Mouse (Mus musculus): ENCODE data around the gene Ccdc33. TPM values are rescaled to one million over a fixed set of nuclear protein-coding genes. Genes with fewer than 3 reads are reported as not detected.

Ccdc33 gene
- polyA plus RNA-seq, 1 experiment from 2014 or later: 0.16 TPM

DNA sequence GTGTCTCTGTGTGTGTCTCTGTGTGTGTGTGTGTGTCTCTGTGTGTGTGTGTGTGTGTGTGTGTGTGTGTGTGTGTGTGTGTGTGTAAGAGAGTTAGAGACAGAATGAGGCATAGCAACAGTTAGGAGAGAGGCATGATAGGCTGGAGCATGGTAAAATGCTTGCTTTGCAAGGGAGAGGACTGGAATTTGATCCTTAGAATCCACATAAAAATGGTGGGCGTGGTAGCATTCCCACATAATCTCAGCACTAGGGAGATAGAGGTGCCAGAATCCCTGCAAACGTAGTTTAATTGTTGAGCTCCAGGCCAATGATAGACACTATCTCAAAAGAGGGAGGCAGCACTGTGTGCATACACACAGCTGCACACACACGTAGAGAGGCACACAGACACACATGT is 6.5 kb upstream of the Ccdc33 start:
- no peaks in the 10 kb centered on the region for H3K4me1 ChIP-seq (replicated peaks; ENCODE audit: control insufficient read depth, insufficient read depth, low read length)
- 33% methylated on average over 3 of the region's 3 CpGs for WGBS
- no peak overlapping the region for H3K4me3 ChIP-seq (ENCODE audit: low read depth, low read length)
- no peaks in the 10 kb centered on the region for H3K9me3 ChIP-seq (ENCODE audit: control insufficient read depth)
- H3K4me2 ChIP-seq (replicated peaks; ENCODE audit: low read depth): no peak overlapping the region
- no peaks in the 10 kb centered on the region; the same call in 1 of the 2 replicates for H3K27me3 ChIP-seq (replicated peaks; ENCODE audit: control insufficient read depth, insufficient read depth, low read length)
- no peak overlapping the region for H3K27ac ChIP-seq (ENCODE audit: low read depth, low read length)
- peak; percentile 33 for ATAC-seq
- TF ChIP-seq CTCF (IDR thresholded peaks at IDR 0.05; ENCODE audit: low read depth): no peak
- H3K9ac ChIP-seq (ENCODE audit: low read depth, low read length): no peak overlapping the region
- H3K36me3 ChIP-seq (ENCODE audit: control insufficient read depth, insufficient read depth): no peaks in the 10 kb centered on the region

GRCm38 (mm10) chr9:58116024-58116651 is 2.5 kb downstream of the Ccdc33 start:
- no peak overlapping the region for H3K9ac ChIP-seq (ENCODE audit: low read depth, low read length)
- 45% methylated on average over 7 of the region's 7 CpGs for WGBS
- peak overlapping the region; percentile 71 for H3K27ac ChIP-seq (ENCODE audit: low read depth, low read length)
- no peaks in the 10 kb centered on the region for H3K9me3 ChIP-seq (ENCODE audit: control insufficient read depth)
- no peaks in the 10 kb centered on the region for H3K27me3 ChIP-seq (replicated peaks; ENCODE audit: control insufficient read depth, insufficient read depth, low read length)
- H3K4me3 ChIP-seq (ENCODE audit: low read depth, low read length): no peak overlapping the region
- no peaks in the 10 kb centered on the region for H3K36me3 ChIP-seq (ENCODE audit: control insufficient read depth, insufficient read depth)
- peak overlapping the region; percentile 35; the same call in 1 of the 2 replicates for H3K4me2 ChIP-seq (replicated peaks; ENCODE audit: low read depth)
- ATAC-seq: peak; percentile 75
- peaks cover 19% of the 10 kb centered on the region for H3K4me1 ChIP-seq (replicated peaks; ENCODE audit: control insufficient read depth, insufficient read depth, low read length)
- no peak for TF ChIP-seq CTCF (IDR thresholded peaks at IDR 0.05; ENCODE audit: low read depth)

- H3K4me3 ChIP-seq (ENCODE audit: low read depth, low read length): no peak overlapping the region
- peak; percentile 60 for ATAC-seq
Measured at GRCm38 (mm10) chr9:58115297-58115925, 3.2 kb downstream of the Ccdc33 start.

DNA sequence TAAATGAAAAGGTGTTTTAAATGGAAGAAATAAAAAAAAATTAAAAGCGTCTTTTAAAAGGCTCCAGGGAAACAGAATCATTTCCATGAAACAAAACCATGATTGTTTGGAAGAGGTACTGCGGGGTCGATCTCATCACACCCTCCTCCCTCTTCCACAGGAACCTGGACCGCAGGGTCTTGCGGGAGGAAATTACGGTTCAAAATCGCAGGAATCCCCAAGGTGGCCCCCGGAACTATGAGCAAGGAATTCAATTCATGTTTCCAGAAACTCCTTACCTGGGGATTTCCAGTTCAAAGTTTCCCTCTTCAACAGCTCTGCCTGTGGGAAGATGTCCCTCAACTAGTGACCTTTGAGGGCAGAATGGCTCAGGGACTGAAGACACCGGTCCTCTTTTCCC is 4.6 kb downstream of the Ccdc33 start:
- ATAC-seq: no peak
- Histone ChIP-seq H3K36me3 (ENCODE audit: control insufficient read depth, insufficient read depth) (no peaks in the 10 kb centered on the region), H3K4me3 (ENCODE audit: low read depth, low read length) (no peak overlapping the region), H3K9me3 (ENCODE audit: control insufficient read depth) (no peaks in the 10 kb centered on the region), H3K9ac (ENCODE audit: low read depth, low read length) (peak overlapping the region; percentile 11; the same call in 1 of the 2 replicates), H3K27me3 (replicated peaks; ENCODE audit: control insufficient read depth, insufficient read depth, low read length) (no peaks in the 10 kb centered on the region), H3K4me2 (replicated peaks; ENCODE audit: low read depth) (peak overlapping the region; percentile 58), H3K27ac (ENCODE audit: low read depth, low read length) (no peak overlapping the region), H3K4me1 (replicated peaks; ENCODE audit: control insufficient read depth, insufficient read depth, low read length) (peaks cover 19% of the 10 kb centered on the region)
- WGBS: 24% methylated on average over 9 of the region's 9 CpGs
- TF ChIP-seq CTCF (IDR thresholded peaks at IDR 0.05; ENCODE audit: low read depth): no peak

More at GRCm38 (mm10) chr9:58115297-58115925, 3.2 kb downstream of the Ccdc33 start:
- no peak overlapping the region for H3K9ac ChIP-seq (ENCODE audit: low read depth, low read length)
- H3K27me3 ChIP-seq (replicated peaks; ENCODE audit: control insufficient read depth, insufficient read depth, low read length): no peaks in the 10 kb centered on the region
- no peak for TF ChIP-seq CTCF (IDR thresholded peaks at IDR 0.05; ENCODE audit: low read depth)
- 42% methylated on average over 7 of the region's 7 CpGs for WGBS
- H3K9me3 ChIP-seq (ENCODE audit: control insufficient read depth): no peaks in the 10 kb centered on the region
- peak overlapping the region; percentile 71 for H3K27ac ChIP-seq (ENCODE audit: low read depth, low read length)
- peaks cover 19% of the 10 kb centered on the region for H3K4me1 ChIP-seq (replicated peaks; ENCODE audit: control insufficient read depth, insufficient read depth, low read length)
- H3K36me3 ChIP-seq (ENCODE audit: control insufficient read depth, insufficient read depth): no peaks in the 10 kb centered on the region
- H3K4me2 ChIP-seq (replicated peaks; ENCODE audit: low read depth): peak overlapping the region; percentile 35; the same call in 1 of the 2 replicates

GRCm38 (mm10) chr9:58113279-58113884 is 5.2 kb downstream of the Ccdc33 start:
- Histone ChIP-seq H3K9me3 (ENCODE audit: control insufficient read depth) (no peaks in the 10 kb centered on the region), H3K36me3 (ENCODE audit: control insufficient read depth, insufficient read depth) (no peaks in the 10 kb centered on the region), H3K4me1 (replicated peaks; ENCODE audit: control insufficient read depth, insufficient read depth, low read length) (peaks cover 19% of the 10 kb centered on the region), H3K9ac (ENCODE audit: low read depth, low read length) (peak overlapping the region; percentile 11; the same call in 1 of the 2 replicates), H3K27me3 (replicated peaks; ENCODE audit: control insufficient read depth, insufficient read depth, low read length) (no peaks in the 10 kb centered on the region), H3K4me3 (ENCODE audit: low read depth, low read length) (peak overlapping the region; percentile 16; the same call in 1 of the 2 replicates), H3K4me2 (replicated peaks; ENCODE audit: low read depth) (peak overlapping the region; percentile 58), H3K27ac (ENCODE audit: low read depth, low read length) (no peak overlapping the region)
- WGBS: 14% methylated on average over 22 of the region's 22 CpGs
- no peak for ATAC-seq
- TF ChIP-seq CTCF (IDR thresholded peaks at IDR 0.05; ENCODE audit: low read depth): no peak

DNA sequence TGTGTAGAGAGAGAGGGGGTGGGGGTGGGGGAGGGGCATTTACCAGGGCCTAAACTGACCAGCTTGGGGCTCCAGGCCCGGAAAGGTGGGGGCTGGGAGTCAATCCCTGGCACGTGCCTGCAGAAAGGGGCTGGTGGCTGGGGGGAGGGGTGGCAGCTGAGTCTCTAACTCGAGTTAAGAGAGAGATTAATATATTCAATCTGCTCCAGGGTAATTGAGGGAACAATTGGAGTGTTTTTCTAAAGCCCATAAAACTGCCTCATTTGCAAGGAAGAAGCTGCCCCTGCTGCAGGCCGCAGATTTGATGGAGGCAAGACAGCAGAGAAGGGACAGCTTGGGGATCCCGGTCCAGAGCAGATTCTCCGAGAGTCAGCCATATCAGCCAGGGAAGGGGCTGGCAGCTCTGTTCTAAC is 5.8 kb downstream of the Ccdc33 start:
- TF ChIP-seq CTCF (IDR thresholded peaks at IDR 0.05; ENCODE audit: low read depth): no peak
- H3K27me3 ChIP-seq (replicated peaks; ENCODE audit: control insufficient read depth, insufficient read depth, low read length): no peaks in the 10 kb centered on the region
- H3K4me1 ChIP-seq (replicated peaks; ENCODE audit: control insufficient read depth, insufficient read depth, low read length): peaks cover 19% of the 10 kb centered on the region
- WGBS: 28% methylated on average over 6 of the region's 6 CpGs
- H3K4me2 ChIP-seq (replicated peaks; ENCODE audit: low read depth): peak overlapping the region; percentile 58
- H3K4me3 ChIP-seq (ENCODE audit: low read depth, low read length): no peak overlapping the region
- H3K9ac ChIP-seq (ENCODE audit: low read depth, low read length): no peak overlapping the region
- ATAC-seq: no peak
- no peak overlapping the region for H3K27ac ChIP-seq (ENCODE audit: low read depth, low read length)
- no peaks in the 10 kb centered on the region for H3K9me3 ChIP-seq (ENCODE audit: control insufficient read depth)
- no peaks in the 10 kb centered on the region for H3K36me3 ChIP-seq (ENCODE audit: control insufficient read depth, insufficient read depth)
